Mouse (Mus musculus) cerebellum, adult 2 months (tissue): Measurements from ENCODE around the gene Tead3.

Experiments used
- CTCF ChIP-seq: fragments of 200-500 bp; IDR thresholded peaks from 2 replicates; pipeline ENCODE4 v1.5.1; 2011; ENCODE audit warnings: low read depth, mild to moderate bottlenecking, control low read depth, low read length, moderate library complexity, borderline replicate concordance; ENCODE audit not compliant: insufficient read depth
- POLR2A ChIP-seq: fragments of 200-500 bp; IDR thresholded peaks from 2 replicates; pipeline ENCODE4 v1.6.1; 2011; ENCODE audit warnings: low read length, control low read depth, borderline replicate concordance; ENCODE audit not compliant: insufficient read depth

GRCm38 (mm10) chr17:28386150-28386905 is 35.7 kb upstream of the Tead3 start:
- TF ChIP-seq CTCF (peak; percentile 89), POLR2A (no peak)
